Mouse (Mus musculus): ENCODE measurements around the gene Gstm7. TPM values are rescaled to one million over a fixed set of nuclear protein-coding genes. Genes with fewer than 3 reads are reported as not detected.
"Not testable (repeated sequence)": the region's sequence is repeated elsewhere in the genome, so short reads cannot be mapped to it uniquely, and the experiment has no call there.

The Gstm7 gene
- 10 to 100 TPM in 1 of 2 experiments, 1 to 10 TPM in 1; 6.3 to 15.8 TPM for total RNA-seq (2021)
- long read RNA-seq, experiment 1, transcript Gstm7-201 (8 exons, 1,377 nt), result major isoform, 8 of 10 reads
- long read RNA-seq, experiment 1, partial matches to known transcripts, result 0 of 10 reads
- long read RNA-seq, experiment 1, other reads (novel, unspliced or antisense), result 1 of 10 reads
- long read RNA-seq, experiment 2, transcript Gstm7-201 (8 exons, 1,377 nt), result major isoform, 15 of 19 reads
- long read RNA-seq, experiment 2, partial matches to known transcripts, result 1 of 19 reads
- long read RNA-seq, experiment 2, other reads (novel, unspliced or antisense), result 1 of 19 reads

GRCm38 (mm10) chr3:107931670-107932069, at the start of gene Gstm7:
Gene Gstm7 (minus strand): TSS chr3:107931817.
- intact Hi-C loops (cut with DNase I), result loop anchor here (10.0 kb wide), 1 partner anchor 213 kb away; the partner anchor contains the start of gene Gnai3
- peak; percentile 92 to 95 for DNase-seq

GRCm38 (mm10) chr3:107981261-107981660, 49.6 kb upstream of the Gstm7 start:
- DNase-seq, result no peak

GRCm38 (mm10) chr3:107977691-107978090, 46.1 kb upstream of the Gstm7 start:
- intact Hi-C loops (cut with DNase I), result no loop called here
- DNase-seq, result no peak

More at GRCm38 (mm10) chr3:107981261-107981660, 49.6 kb upstream of the Gstm7 start:
- intact Hi-C loops (cut with DNase I), result no loop called here

- intact Hi-C loops (cut with DNase I), result no loop called here
- DNase-seq, result no peak
Observed at GRCm38 (mm10) chr3:107974237-107974636, 42.6 kb upstream of the Gstm7 start.

GRCm38 (mm10) chr3:107972070-107972469, 40.5 kb upstream of the Gstm7 start:
- no peak for DNase-seq

GRCm38 (mm10) chr3:107971101-107971500, 39.5 kb upstream of the Gstm7 start:
- intact Hi-C loops (cut with DNase I); DNase-seq: not testable (repeated sequence)

More at GRCm38 (mm10) chr3:107972070-107972469, 40.5 kb upstream of the Gstm7 start:
- intact Hi-C loops (cut with DNase I), result no loop called here

- intact Hi-C loops (cut with DNase I), result no loop called here
- no peak for DNase-seq
Observed at GRCm38 (mm10) chr3:107968724-107969395, 37.2 kb upstream of the Gstm7 start, which contains the start of gene Gstm3. Gene Gstm3 (minus strand): TSS chr3:107969283.

GRCm38 (mm10) chr3:107966631-107967030, 35.0 kb upstream of the Gstm7 start:
- no peak for DNase-seq
- intact Hi-C loops (cut with DNase I), result no loop called here

GRCm38 (mm10) chr3:107965592-107965991, 34.0 kb upstream of the Gstm7 start:
- intact Hi-C loops (cut with DNase I), result no loop called here
- DNase-seq, result no peak

- intact Hi-C loops (cut with DNase I), result no loop called here
- DNase-seq, result no peak
Observed at GRCm38 (mm10) chr3:107964656-107965308, 33.2 kb upstream of the Gstm7 start.

- no peak for DNase-seq
- intact Hi-C loops (cut with DNase I), result no loop called here
Observed at GRCm38 (mm10) chr3:107964026-107964425, 32.4 kb upstream of the Gstm7 start.

GRCm38 (mm10) chr3:107955260-107955659, 23.6 kb upstream of the Gstm7 start:
- intact Hi-C loops (cut with DNase I), result loop anchor here (5.0 kb wide), 1 partner anchor 107 kb away; no protein-coding TSS in a partner anchor
- not testable (repeated sequence) for DNase-seq

- intact Hi-C loops (cut with DNase I), result loop anchor here (2.0 to 5.0 kb wide), 2 partner anchors 65 to 198 kb away; partner anchors contain the start of gene Gpr61
Observed at GRCm38 (mm10) chr3:107953906-107954305, 22.3 kb upstream of the Gstm7 start.

GRCm38 (mm10) chr3:107953328-107953755, 21.7 kb upstream of the Gstm7 start:
- DNase-seq, result peak; percentile 75 to 80

More at GRCm38 (mm10) chr3:107953906-107954305, 22.3 kb upstream of the Gstm7 start:
- DNase-seq, result no peak

GRCm38 (mm10) chr3:107950531-107950930, 18.9 kb upstream of the Gstm7 start:
- intact Hi-C loops (cut with DNase I), result loop anchor here (5.0 kb wide), 1 partner anchor 202 kb away; the partner anchor contains the start of gene Gpr61
- DNase-seq, result no peak

More at GRCm38 (mm10) chr3:107953328-107953755, 21.7 kb upstream of the Gstm7 start:
- intact Hi-C loops (cut with DNase I), result loop anchor here (2.0 to 5.0 kb wide), 2 partner anchors 65 to 199 kb away; partner anchors contain the start of gene Gpr61

GRCm38 (mm10) chr3:107949461-107949860, 17.8 kb upstream of the Gstm7 start:
- intact Hi-C loops (cut with DNase I); DNase-seq: not testable (repeated sequence)

GRCm38 (mm10) chr3:107945729-107946128, 14.1 kb upstream of the Gstm7 start:
- intact Hi-C loops (cut with DNase I), result no loop called here
- no peak for DNase-seq

GRCm38 (mm10) chr3:107943239-107943990, 11.8 kb upstream of the Gstm7 start, which contains the start of gene Gstm6:
Gene Gstm6 (minus strand): TSS chr3:107943749.
- no peak for DNase-seq
- intact Hi-C loops (cut with DNase I), result no loop called here

GRCm38 (mm10) chr3:107941261-107941660, 9.6 kb upstream of the Gstm7 start:
- no peak for DNase-seq
- intact Hi-C loops (cut with DNase I), result no loop called here

GRCm38 (mm10) chr3:107940524-107940923, 8.9 kb upstream of the Gstm7 start:
- DNase-seq, result no peak
- intact Hi-C loops (cut with DNase I), result no loop called here
